Mouse (Mus musculus): ENCODE data around the gene Gpr19. TPM values are rescaled to one million over a fixed set of nuclear protein-coding genes. Genes with fewer than 3 reads are reported as not detected.
A peak's percentile ranks its signal among the peaks of the same experiment; 100 is the strongest.

Gene Gpr19
- polyA plus RNA-seq, 1 experiment from 2014 or later, result 13.2 TPM

DNA sequence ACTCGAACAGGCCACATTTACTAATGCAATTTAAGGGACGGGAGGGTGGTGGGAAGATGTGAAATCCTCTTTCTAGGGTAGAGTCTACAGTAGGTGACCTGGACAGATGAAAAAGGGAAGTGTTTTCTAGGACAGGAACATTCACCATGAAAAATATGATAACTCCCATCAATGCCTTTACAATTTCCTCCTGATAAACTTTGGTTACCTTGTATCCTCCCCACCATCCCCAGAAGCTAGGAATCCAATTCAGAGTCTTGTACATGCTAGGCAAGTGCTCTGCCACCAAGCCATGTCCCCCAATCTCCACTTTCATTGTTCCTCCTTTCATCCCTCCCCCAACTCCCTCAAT is 34.8 kb upstream of the Gpr19 start:
- no peak overlapping the region for H3K9ac ChIP-seq (replicated peaks; ENCODE audit: low read length)
- no peaks in the 10 kb centered on the region for H3K4me1 ChIP-seq (ENCODE audit: control insufficient read depth, insufficient read depth, low read length)
- H3K4me3 ChIP-seq (ENCODE audit: low read depth, low read length), result no peak overlapping the region
- no peaks in the 10 kb centered on the region for H3K27me3 ChIP-seq (ENCODE audit: control insufficient read depth, insufficient read depth, low read length)
- H3K4me2 ChIP-seq (ENCODE audit: low read depth, low read length), result no peak overlapping the region
- H3K27ac ChIP-seq (replicated peaks; ENCODE audit: low read depth, low read length), result no peak overlapping the region
- DNase-seq (ENCODE audit: low spot score), result no peak
- H3K36me3 ChIP-seq (replicated peaks; ENCODE audit: control insufficient read depth, insufficient read depth, low read depth, low read length), result no peaks in the 10 kb centered on the region
- WGBS, result 64% methylated on average over 2 of the region's 2 CpGs
- no peaks in the 10 kb centered on the region for H3K9me3 ChIP-seq (replicated peaks; ENCODE audit: control insufficient read depth, low read length)
- no peak for ATAC-seq (replicated peaks; ENCODE audit: insufficient number of reproducible peaks, low FRiP score, low TSS enrichment, low read depth)

DNA sequence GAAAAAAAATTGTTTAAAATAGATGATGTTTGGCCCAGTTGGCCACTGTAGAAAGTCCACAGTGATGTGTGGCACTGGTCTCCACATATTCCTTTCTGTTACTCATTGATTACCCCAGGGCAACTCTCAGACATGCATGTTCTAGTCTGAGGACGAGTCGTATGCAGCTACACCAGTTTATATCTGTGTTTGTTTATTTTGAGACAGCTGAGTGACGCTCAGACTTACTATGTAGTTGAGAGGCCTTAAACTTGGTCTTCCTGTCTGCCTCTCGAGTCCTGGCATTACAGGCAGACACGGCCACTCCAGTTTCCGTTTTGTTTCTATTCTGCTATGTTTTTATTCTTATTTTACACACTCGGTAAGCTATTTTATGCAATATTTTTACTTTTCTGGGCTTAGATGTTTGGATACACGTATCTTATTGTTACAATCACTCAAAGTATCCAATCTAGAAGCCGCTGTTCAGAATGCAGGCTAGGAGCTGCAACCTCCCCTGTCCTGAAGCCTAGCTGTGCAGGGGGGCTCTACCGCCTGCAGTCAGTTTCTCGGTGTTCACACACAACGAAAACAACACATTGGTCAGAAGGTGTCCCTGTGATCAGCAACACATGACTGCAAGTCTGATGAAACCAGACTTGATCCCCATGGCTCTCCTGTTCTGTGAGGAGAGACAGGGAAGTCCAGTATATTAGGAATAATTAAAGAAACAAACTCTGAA is 34.3 kb upstream of the Gpr19 start:
- Histone ChIP-seq H3K4me3 (ENCODE audit: low read depth, low read length) (no peak overlapping the region), H3K9me3 (replicated peaks; ENCODE audit: control insufficient read depth, low read length) (no peaks in the 10 kb centered on the region), H3K9ac (replicated peaks; ENCODE audit: low read length) (no peak overlapping the region), H3K27me3 (ENCODE audit: control insufficient read depth, insufficient read depth, low read length) (no peaks in the 10 kb centered on the region), H3K36me3 (replicated peaks; ENCODE audit: control insufficient read depth, insufficient read depth, low read depth, low read length) (no peaks in the 10 kb centered on the region), H3K4me2 (ENCODE audit: low read depth, low read length) (no peak overlapping the region), H3K4me1 (ENCODE audit: control insufficient read depth, insufficient read depth, low read length) (no peaks in the 10 kb centered on the region), H3K27ac (replicated peaks; ENCODE audit: low read depth, low read length) (no peak overlapping the region)
- no peak for ATAC-seq (replicated peaks; ENCODE audit: insufficient number of reproducible peaks, low FRiP score, low TSS enrichment, low read depth)
- DNase-seq (ENCODE audit: low spot score), result no peak
- 70% methylated on average over 12 of the region's 12 CpGs for WGBS

DNA sequence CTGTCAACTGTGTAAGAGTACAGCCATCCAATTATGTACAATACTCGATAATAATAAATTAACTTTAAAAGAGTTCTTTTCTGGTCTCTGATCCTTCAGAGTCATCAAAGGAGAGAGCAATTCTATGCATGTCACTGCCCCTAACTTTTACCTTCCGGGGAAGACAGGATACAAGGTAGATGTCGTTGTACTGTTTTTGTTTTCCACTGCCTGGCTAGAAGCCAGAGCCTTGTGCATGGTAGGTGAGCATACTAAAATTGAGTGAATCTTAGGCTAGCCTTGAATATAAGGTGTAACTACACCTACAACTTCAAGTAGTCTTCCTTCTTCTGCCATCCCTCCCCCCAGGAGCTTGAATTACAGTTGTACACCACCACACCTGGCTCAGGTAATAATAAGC is 32.8 kb upstream of the Gpr19 start:
- H3K4me1 ChIP-seq (ENCODE audit: control insufficient read depth, insufficient read depth, low read length), result no peaks in the 10 kb centered on the region
- ATAC-seq (replicated peaks; ENCODE audit: insufficient number of reproducible peaks, low FRiP score, low TSS enrichment, low read depth) (no peak), DNase-seq (ENCODE audit: low spot score) (no peak)
- H3K9me3 ChIP-seq (replicated peaks; ENCODE audit: control insufficient read depth, low read length), result no peaks in the 10 kb centered on the region
- H3K27me3 ChIP-seq (ENCODE audit: control insufficient read depth, insufficient read depth, low read length), result no peaks in the 10 kb centered on the region
- no peak overlapping the region for H3K9ac ChIP-seq (replicated peaks; ENCODE audit: low read length)
- WGBS, result 88% methylated on average over 3 of the region's 3 CpGs
- H3K36me3 ChIP-seq (replicated peaks; ENCODE audit: control insufficient read depth, insufficient read depth, low read depth, low read length), result no peaks in the 10 kb centered on the region
- no peak overlapping the region for H3K4me3 ChIP-seq (ENCODE audit: low read depth, low read length)
- no peak overlapping the region for H3K4me2 ChIP-seq (ENCODE audit: low read depth, low read length)
- H3K27ac ChIP-seq (replicated peaks; ENCODE audit: low read depth, low read length), result no peak overlapping the region

DNA sequence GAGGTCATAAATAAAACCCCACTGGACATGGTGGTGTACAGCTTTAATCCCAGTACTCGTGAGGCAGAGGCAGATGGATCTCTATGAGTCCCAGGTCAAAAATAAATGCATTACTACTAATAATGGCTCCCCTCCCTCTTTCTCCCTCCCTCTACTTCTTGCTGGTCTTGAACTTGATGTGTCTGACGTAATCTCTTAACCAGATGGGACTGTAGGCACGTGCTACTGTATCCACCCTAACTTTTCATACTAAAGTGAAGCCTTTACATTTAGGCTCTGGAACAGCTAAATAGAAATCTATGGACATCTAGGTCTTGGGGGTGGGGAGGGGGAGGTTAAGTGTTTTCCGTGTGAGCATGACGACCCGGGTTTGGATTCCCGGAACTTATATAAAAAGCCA is 32.0 kb upstream of the Gpr19 start:
- no peaks in the 10 kb centered on the region for H3K4me1 ChIP-seq (ENCODE audit: control insufficient read depth, insufficient read depth, low read length)
- no peaks in the 10 kb centered on the region for H3K9me3 ChIP-seq (replicated peaks; ENCODE audit: control insufficient read depth, low read length)
- H3K9ac ChIP-seq (replicated peaks; ENCODE audit: low read length), result no peak overlapping the region
- H3K27ac ChIP-seq (replicated peaks; ENCODE audit: low read depth, low read length), result no peak overlapping the region
- ATAC-seq (replicated peaks; ENCODE audit: insufficient number of reproducible peaks, low FRiP score, low TSS enrichment, low read depth) (no peak), DNase-seq (ENCODE audit: low spot score) (no peak)
- H3K4me3 ChIP-seq (ENCODE audit: low read depth, low read length), result peak overlapping the region; percentile 27
- no peaks in the 10 kb centered on the region for H3K27me3 ChIP-seq (ENCODE audit: control insufficient read depth, insufficient read depth, low read length)
- 88% methylated on average over 7 of the region's 7 CpGs for WGBS
- H3K36me3 ChIP-seq (replicated peaks; ENCODE audit: control insufficient read depth, insufficient read depth, low read depth, low read length), result no peaks in the 10 kb centered on the region
- peak overlapping the region; percentile 35 for H3K4me2 ChIP-seq (ENCODE audit: low read depth, low read length)

DNA sequence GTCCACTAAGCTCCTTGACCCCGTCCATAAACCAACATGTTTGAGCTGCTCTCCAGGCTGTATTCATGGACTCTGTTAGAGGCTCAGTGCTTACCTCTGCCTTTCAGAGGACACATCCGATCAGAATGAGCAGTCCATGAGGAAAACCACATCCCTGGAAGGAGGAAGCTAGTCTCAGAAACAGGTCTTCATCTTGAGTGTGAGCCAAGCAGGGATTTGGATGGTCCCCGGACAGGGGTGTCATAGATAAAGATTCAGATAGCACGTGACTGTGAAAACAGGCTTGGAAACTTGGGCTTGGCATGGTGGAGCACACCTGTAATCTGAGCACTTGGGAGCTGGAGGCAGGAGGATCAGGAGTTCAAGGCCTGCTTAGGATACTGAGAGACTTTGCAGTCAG is 31.5 kb upstream of the Gpr19 start:
- Histone ChIP-seq H3K4me3 (ENCODE audit: low read depth, low read length) (peak overlapping the region; percentile 27), H3K36me3 (replicated peaks; ENCODE audit: control insufficient read depth, insufficient read depth, low read depth, low read length) (no peaks in the 10 kb centered on the region), H3K4me2 (ENCODE audit: low read depth, low read length) (peak overlapping the region; percentile 35), H3K27me3 (ENCODE audit: control insufficient read depth, insufficient read depth, low read length) (no peaks in the 10 kb centered on the region), H3K9me3 (replicated peaks; ENCODE audit: control insufficient read depth, low read length) (no peaks in the 10 kb centered on the region), H3K27ac (replicated peaks; ENCODE audit: low read depth, low read length) (no peak overlapping the region), H3K4me1 (ENCODE audit: control insufficient read depth, insufficient read depth, low read length) (no peaks in the 10 kb centered on the region), H3K9ac (replicated peaks; ENCODE audit: low read length) (peak overlapping the region; percentile 18)
- 56% methylated on average over 4 of the region's 4 CpGs for WGBS
- ATAC-seq (replicated peaks; ENCODE audit: insufficient number of reproducible peaks, low FRiP score, low TSS enrichment, low read depth), result no peak
- DNase-seq (ENCODE audit: low spot score), result no peak

DNA sequence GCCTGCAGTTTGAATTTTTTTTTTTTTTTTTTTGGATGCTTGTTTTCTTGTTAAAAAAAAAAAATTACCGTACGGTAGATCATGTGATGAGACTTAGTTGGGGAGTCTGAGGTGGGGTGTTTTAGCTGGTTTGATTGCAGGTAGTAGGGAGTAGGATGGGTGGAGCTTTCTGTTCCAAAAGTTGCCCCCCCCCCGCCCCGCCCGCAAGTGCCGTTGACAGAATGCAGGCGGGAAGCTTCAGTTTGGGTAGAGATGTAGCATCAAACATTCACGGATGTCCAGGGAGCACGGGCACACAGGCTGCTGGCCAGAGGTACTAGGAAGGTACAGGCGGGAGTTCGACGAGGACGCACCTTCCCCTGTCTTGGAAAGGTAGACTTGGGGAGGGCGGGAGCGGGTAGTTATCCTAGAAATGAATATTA is 30.5 kb upstream of the Gpr19 start:
- Histone ChIP-seq H3K27ac (replicated peaks; ENCODE audit: low read depth, low read length) (peak overlapping the region; percentile 98), H3K4me1 (ENCODE audit: control insufficient read depth, insufficient read depth, low read length) (no peaks in the 10 kb centered on the region), H3K9ac (replicated peaks; ENCODE audit: low read length) (peak overlapping the region; percentile 55), H3K4me2 (ENCODE audit: low read depth, low read length) (peak overlapping the region; percentile 35), H3K36me3 (replicated peaks; ENCODE audit: control insufficient read depth, insufficient read depth, low read depth, low read length) (no peaks in the 10 kb centered on the region), H3K9me3 (replicated peaks; ENCODE audit: control insufficient read depth, low read length) (no peaks in the 10 kb centered on the region), H3K4me3 (ENCODE audit: low read depth, low read length) (peak overlapping the region; percentile 45), H3K27me3 (ENCODE audit: control insufficient read depth, insufficient read depth, low read length) (no peaks in the 10 kb centered on the region)
- under 1% methylated on average over 15 of the region's 15 CpGs for WGBS
- DNase-seq (ENCODE audit: low spot score) (no peak), ATAC-seq (replicated peaks; ENCODE audit: insufficient number of reproducible peaks, low FRiP score, low TSS enrichment, low read depth) (peak; percentile 16; the same call in 1 of the 2 replicates)

DNA sequence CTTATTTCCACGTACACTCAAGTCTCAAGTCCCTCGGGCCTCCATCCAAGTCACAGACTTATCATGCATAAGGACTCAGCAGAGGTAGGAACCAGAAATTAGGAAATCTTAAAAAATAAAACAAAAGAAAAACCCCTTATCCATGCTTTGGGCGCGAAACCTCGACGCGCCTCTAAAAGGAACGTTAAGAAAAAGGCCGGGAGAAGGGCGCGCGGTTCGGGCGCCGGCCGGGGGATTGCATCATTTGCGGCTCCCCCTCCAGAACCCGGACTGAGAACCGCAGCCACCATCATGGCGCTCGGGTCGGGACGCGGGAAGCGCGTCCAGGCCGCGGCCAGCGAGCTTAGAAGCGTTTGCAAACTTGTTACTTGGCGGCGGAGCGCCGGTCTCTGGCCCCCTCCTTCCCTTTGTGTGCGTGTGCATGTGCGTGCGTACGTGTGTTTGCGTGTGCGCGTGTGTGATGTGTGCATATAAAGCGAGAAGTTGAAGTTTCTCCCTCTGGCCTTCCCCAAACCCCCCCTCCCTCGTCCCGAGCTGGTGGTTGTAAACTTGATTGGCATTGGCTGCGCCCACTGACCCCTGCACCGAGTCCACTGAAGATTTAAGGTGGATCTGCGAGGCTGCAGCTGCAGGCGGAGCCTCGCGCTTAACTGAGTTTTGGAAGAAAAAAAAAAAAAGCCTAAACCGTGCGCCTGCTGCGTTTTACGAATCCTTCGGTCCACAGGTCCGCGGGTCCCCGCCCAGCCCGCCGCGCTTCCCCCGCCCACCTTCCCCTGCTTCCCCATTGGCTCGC is 29.9 kb upstream of the Gpr19 start:
- peak overlapping the region; percentile 93 for H3K4me2 ChIP-seq (ENCODE audit: low read depth, low read length)
- no peaks in the 10 kb centered on the region for H3K27me3 ChIP-seq (ENCODE audit: control insufficient read depth, insufficient read depth, low read length)
- ATAC-seq (replicated peaks; ENCODE audit: insufficient number of reproducible peaks, low FRiP score, low TSS enrichment, low read depth), result peak; percentile 90
- WGBS, result under 1% methylated on average over 63 of the region's 63 CpGs
- H3K4me3 ChIP-seq (ENCODE audit: low read depth, low read length), result peak overlapping the region; percentile 45
- peak overlapping the region; percentile 98 for H3K27ac ChIP-seq (replicated peaks; ENCODE audit: low read depth, low read length)
- peak; percentile 94 for DNase-seq (ENCODE audit: low spot score)
- no peaks in the 10 kb centered on the region for H3K9me3 ChIP-seq (replicated peaks; ENCODE audit: control insufficient read depth, low read length)
- peak overlapping the region; percentile 90 for H3K9ac ChIP-seq (replicated peaks; ENCODE audit: low read length)
- no peaks in the 10 kb centered on the region for H3K36me3 ChIP-seq (replicated peaks; ENCODE audit: control insufficient read depth, insufficient read depth, low read depth, low read length)
- H3K4me1 ChIP-seq (ENCODE audit: control insufficient read depth, insufficient read depth, low read length), result no peaks in the 10 kb centered on the region

DNA sequence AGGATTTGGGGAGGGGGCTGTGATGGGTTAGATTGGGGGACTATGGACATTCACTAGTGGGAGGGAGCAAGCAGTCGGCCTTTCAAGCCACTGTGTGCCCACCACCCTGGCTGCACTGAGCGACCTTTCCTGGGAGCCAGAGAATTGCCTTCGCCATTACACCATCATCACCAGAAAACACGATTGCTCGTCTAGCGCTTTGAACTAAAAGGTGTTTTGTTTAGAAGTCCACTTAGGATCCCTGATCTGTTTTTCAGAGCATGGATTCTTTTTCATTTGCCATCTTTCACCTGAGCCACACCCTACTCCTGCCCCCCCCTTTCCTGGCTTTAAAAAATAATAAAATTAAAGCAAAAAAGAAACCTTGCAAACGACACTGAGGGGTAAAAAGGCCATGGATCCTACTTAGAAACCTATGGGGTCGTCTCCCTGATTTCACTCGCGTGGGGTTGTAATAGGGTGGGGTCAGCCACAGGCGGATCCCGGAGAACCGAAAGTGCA is 29.3 kb upstream of the Gpr19 start:
- Histone ChIP-seq H3K4me1 (ENCODE audit: control insufficient read depth, insufficient read depth, low read length) (no peaks in the 10 kb centered on the region), H3K9ac (replicated peaks; ENCODE audit: low read length) (peak overlapping the region; percentile 90), H3K27me3 (ENCODE audit: control insufficient read depth, insufficient read depth, low read length) (no peaks in the 10 kb centered on the region), H3K9me3 (replicated peaks; ENCODE audit: control insufficient read depth, low read length) (no peaks in the 10 kb centered on the region), H3K4me3 (ENCODE audit: low read depth, low read length) (peak overlapping the region; percentile 45), H3K27ac (replicated peaks; ENCODE audit: low read depth, low read length) (peak overlapping the region; percentile 98), H3K4me2 (ENCODE audit: low read depth, low read length) (peak overlapping the region; percentile 93), H3K36me3 (replicated peaks; ENCODE audit: control insufficient read depth, insufficient read depth, low read depth, low read length) (no peaks in the 10 kb centered on the region)
- peak; percentile 24; the same call in 1 of the 2 replicates for ATAC-seq (replicated peaks; ENCODE audit: insufficient number of reproducible peaks, low FRiP score, low TSS enrichment, low read depth)
- WGBS, result under 1% methylated on average over 13 of the region's 13 CpGs
- peak; percentile 47 for DNase-seq (ENCODE audit: low spot score)
